Mouse (Mus musculus): Measurements from ENCODE around the gene Bpifa5. TPM values are rescaled to one million over a fixed set of nuclear protein-coding genes. Genes with fewer than 3 reads are reported as not detected.
A peak's percentile ranks its signal among the peaks of the same experiment; 100 is the strongest.

The Bpifa5 gene
- polyA plus RNA-seq (2012; rRNA removed) (not detected in 2 replicates), polyA plus RNA-seq (2014; fragmentation: Nextera tagmentation; extraction: Ambion mirVana) (not detected in 2 replicates)

- no peak for DNase-seq (ENCODE audit: low spot score)
- H3K9ac ChIP-seq (ENCODE audit: low read depth, low read length, severe bottlenecking): no peak within 1 kb of the TSS
- TF ChIP-seq POLR2A (IDR thresholded peaks at IDR 0.05; ENCODE audit: borderline replicate concordance, extremely low read depth, insufficient read depth, insufficient read length): no peak
- ATAC-seq (ENCODE audit: low FRiP score, low read depth): no peak
- no peaks in the 10 kb centered on the region for H3K36me3 ChIP-seq (ENCODE audit: control insufficient read depth, insufficient read depth, low read length)
- H3K27me3 ChIP-seq (ENCODE audit: control insufficient read depth, insufficient read depth, low read length): no peaks in the 10 kb centered on the region
- no peaks in the 10 kb centered on the region for H3K4me1 ChIP-seq (ENCODE audit: control insufficient read depth, insufficient read depth, low read length)
- WGBS: 83% methylated on average over 8 of the region's 8 CpGs
- no peak within 1 kb of the TSS for H3K4me2 ChIP-seq (replicated peaks; ENCODE audit: low read depth, low read length, severe bottlenecking)
- H3K9me3 ChIP-seq (ENCODE audit: control insufficient read depth, low read length): no peaks in the 10 kb centered on the region
- no peak within 1 kb of the TSS for H3K4me3 ChIP-seq (replicated peaks; ENCODE audit: low read length)
- H3K27ac ChIP-seq (replicated peaks; ENCODE audit: low read depth, low read length): no peak within 1 kb of the TSS
Measured at GRCm38 (mm10) chr2:154162307-154162706, at the start of gene Bpifa5. Gene Bpifa5 (plus strand): TSS chr2:154162607.

GRCm38 (mm10) chr2:154117381-154117780 lies 45.0 kb upstream of the Bpifa5 start:
- Histone ChIP-seq H3K27ac (replicated peaks; ENCODE audit: low read depth, low read length) (no peak overlapping the region), H3K4me1 (ENCODE audit: control insufficient read depth, insufficient read depth, low read length) (no peaks in the 10 kb centered on the region), H3K9ac (ENCODE audit: low read depth, low read length, severe bottlenecking) (no peak overlapping the region), H3K4me2 (replicated peaks; ENCODE audit: low read depth, low read length, severe bottlenecking) (no peak overlapping the region), H3K27me3 (ENCODE audit: control insufficient read depth, insufficient read depth, low read length) (no peaks in the 10 kb centered on the region), H3K9me3 (ENCODE audit: control insufficient read depth, low read length) (no peaks in the 10 kb centered on the region), H3K4me3 (replicated peaks; ENCODE audit: low read length) (no peak overlapping the region), H3K36me3 (ENCODE audit: control insufficient read depth, insufficient read depth, low read length) (no peaks in the 10 kb centered on the region)
- ATAC-seq (ENCODE audit: low FRiP score, low read depth): no peak
- 84% methylated on average over 3 of the region's 3 CpGs for WGBS
- DNase-seq (ENCODE audit: low spot score): no peak
- no peak for TF ChIP-seq POLR2A (IDR thresholded peaks at IDR 0.05; ENCODE audit: borderline replicate concordance, extremely low read depth, insufficient read depth, insufficient read length)

- Histone ChIP-seq H3K4me2 (replicated peaks; ENCODE audit: low read depth, low read length, severe bottlenecking) (no peak within 1 kb of the TSS), H3K9ac (ENCODE audit: low read depth, low read length, severe bottlenecking) (no peak within 1 kb of the TSS), H3K27me3 (ENCODE audit: control insufficient read depth, insufficient read depth, low read length) (no peaks in the 10 kb centered on the region), H3K36me3 (ENCODE audit: control insufficient read depth, insufficient read depth, low read length) (no peaks in the 10 kb centered on the region), H3K27ac (replicated peaks; ENCODE audit: low read depth, low read length) (no peak within 1 kb of the TSS), H3K4me1 (ENCODE audit: control insufficient read depth, insufficient read depth, low read length) (no peaks in the 10 kb centered on the region), H3K4me3 (replicated peaks; ENCODE audit: low read length) (no peak within 1 kb of the TSS), H3K9me3 (ENCODE audit: control insufficient read depth, low read length) (no peaks in the 10 kb centered on the region)
- DNase-seq (ENCODE audit: low spot score): no peak
- no peak for ATAC-seq (ENCODE audit: low FRiP score, low read depth)
- no peak for TF ChIP-seq POLR2A (IDR thresholded peaks at IDR 0.05; ENCODE audit: borderline replicate concordance, extremely low read depth, insufficient read depth, insufficient read length)
- 44% methylated on average over 2 of the region's 2 CpGs for WGBS
Measured at GRCm38 (mm10) chr2:154130120-154130519, 32.3 kb upstream of the Bpifa5 start, which contains the start of gene Bpifa3. Gene Bpifa3 (plus strand): TSS chr2:154130336.

- ATAC-seq (ENCODE audit: low FRiP score, low read depth): no peak
- Histone ChIP-seq H3K27ac (replicated peaks; ENCODE audit: low read depth, low read length) (no peak within 1 kb of the TSS), H3K36me3 (ENCODE audit: control insufficient read depth, insufficient read depth, low read length) (no peaks in the 10 kb centered on the region)
Measured at GRCm38 (mm10) chr2:154142580-154142979, 19.8 kb upstream of the Bpifa5 start, which contains the start of gene Bpifa1. Gene Bpifa1 (plus strand): TSS chr2:154142880.

GRCm38 (mm10) chr2:154143735-154144134 lies 18.7 kb upstream of the Bpifa5 start:
- TF ChIP-seq POLR2A (IDR thresholded peaks at IDR 0.05; ENCODE audit: borderline replicate concordance, extremely low read depth, insufficient read depth, insufficient read length): no peak
- Histone ChIP-seq H3K27me3 (ENCODE audit: control insufficient read depth, insufficient read depth, low read length) (no peaks in the 10 kb centered on the region), H3K4me2 (replicated peaks; ENCODE audit: low read depth, low read length, severe bottlenecking) (no peak overlapping the region), H3K4me3 (replicated peaks; ENCODE audit: low read length) (no peak overlapping the region), H3K9ac (ENCODE audit: low read depth, low read length, severe bottlenecking) (no peak overlapping the region), H3K9me3 (ENCODE audit: control insufficient read depth, low read length) (no peaks in the 10 kb centered on the region), H3K36me3 (ENCODE audit: control insufficient read depth, insufficient read depth, low read length) (no peaks in the 10 kb centered on the region), H3K27ac (replicated peaks; ENCODE audit: low read depth, low read length) (no peak overlapping the region), H3K4me1 (ENCODE audit: control insufficient read depth, insufficient read depth, low read length) (no peaks in the 10 kb centered on the region)
- DNase-seq (ENCODE audit: low spot score): peak; percentile 3
- 69% methylated on average over 3 of the region's 3 CpGs for WGBS
- no peak for ATAC-seq (ENCODE audit: low FRiP score, low read depth)

More at GRCm38 (mm10) chr2:154142580-154142979, 19.8 kb upstream of the Bpifa5 start, which contains the start of gene Bpifa1:
- DNase-seq (ENCODE audit: low spot score): no peak
- no peak within 1 kb of the TSS for H3K4me2 ChIP-seq (replicated peaks; ENCODE audit: low read depth, low read length, severe bottlenecking)
- no peak within 1 kb of the TSS for H3K9ac ChIP-seq (ENCODE audit: low read depth, low read length, severe bottlenecking)
- no peaks in the 10 kb centered on the region for H3K27me3 ChIP-seq (ENCODE audit: control insufficient read depth, insufficient read depth, low read length)
- no peak for TF ChIP-seq POLR2A (IDR thresholded peaks at IDR 0.05; ENCODE audit: borderline replicate concordance, extremely low read depth, insufficient read depth, insufficient read length)
- H3K4me3 ChIP-seq (replicated peaks; ENCODE audit: low read length): no peak within 1 kb of the TSS
- no peaks in the 10 kb centered on the region for H3K4me1 ChIP-seq (ENCODE audit: control insufficient read depth, insufficient read depth, low read length)
- 79% methylated on average over 4 of the region's 4 CpGs for WGBS
- H3K9me3 ChIP-seq (ENCODE audit: control insufficient read depth, low read length): no peaks in the 10 kb centered on the region
